ENCODE assay signal across 8 mouse cellular contexts in genomic region chr11:32455507-32456141, GRCm38 (mm10). TPM values are rescaled to one million over a fixed set of nuclear protein-coding genes. Genes with fewer than 3 reads are reported as not detected.
DNase-seq lines count a peak whose midpoint lies in the region; ATAC-seq and TF ChIP-seq lines count a peak whose summit lies in the region.

No protein-coding gene starts in this region.

- ATAC-seq in granulocyte monocyte progenitor cell, adult 5-6 weeks (replicated peaks; ENCODE audit: poor library complexity, severe bottlenecking), result peak; percentile 21
- ATAC-seq in intestine, embryonic 16.5 days, result peak; percentile 32; the same call in 1 of the 2 replicates

- H3K27me3 ChIP-seq in intestine, embryonic 16.5 days (replicated peaks; ENCODE audit: control insufficient read depth, insufficient read depth, low read length), result no peaks in the 10 kb centered on the region

- H3K9me3 ChIP-seq in intestine, embryonic 16.5 days (ENCODE audit: control insufficient read depth, low read length), result no peaks in the 10 kb centered on the region

- no peak for TF ChIP-seq POLR2A in olfactory bulb, adult 2 months (IDR thresholded peaks at IDR 0.05; ENCODE audit: insufficient read depth, low read depth, low read length)

- H3K4me3 ChIP-seq in intestine, embryonic 16.5 days (ENCODE audit: low read length), result peak overlapping the region; percentile 95
- peak overlapping the region; percentile 91 for H3K4me3 ChIP-seq in olfactory bulb, adult 2 months (ENCODE audit: insufficient read depth, low read depth, low read length)

- peak overlapping the region; percentile 95 for H3K9ac ChIP-seq in intestine, embryonic 16.5 days (ENCODE audit: low read depth, low read length)

- H3K4me2 ChIP-seq in intestine, embryonic 16.5 days (ENCODE audit: low read depth, low read length), result peak overlapping the region; percentile 97

- no peak for TF ChIP-seq CTCF in olfactory bulb, adult 2 months (IDR thresholded peaks at IDR 0.05; ENCODE audit: insufficient read depth, low read depth, low read length)

- under 1% methylated on average over 58 of the region's 58 CpGs for WGBS in intestine, embryonic 16.5 days
- under 1% methylated on average over 58 of the region's 58 CpGs for WGBS in olfactory bulb, adult 2 months

- peak overlapping the region; percentile 96 for H3K27ac ChIP-seq in intestine, embryonic 16.5 days (ENCODE audit: low read length)
- no peak overlapping the region for H3K27ac ChIP-seq in olfactory bulb, adult 2 months (ENCODE audit: insufficient read depth, low read depth, low read length)

- peaks cover 3% of the 10 kb centered on the region; the same call in 1 of the 2 replicates for H3K4me1 ChIP-seq in intestine, embryonic 16.5 days (ENCODE audit: control insufficient read depth, insufficient read depth, low read length)
- H3K4me1 ChIP-seq in olfactory bulb, adult 2 months (ENCODE audit: control insufficient read depth, insufficient read depth, low read length), result 0 out of 2 replicates have a peak, but pooled peaks cover 3% of the 10 kb centered on the region

- DNase-seq in 3134 (ENCODE audit: extremely low read depth, insufficient read length, low spot score), result peak; percentile 69
- peak; percentile 34 to 43 for DNase-seq in B cell, adult 2 months
- peak; percentile 14 for DNase-seq in c-Kit-positive CD71-positive TER-119-negative erythroid progenitor cells, embryonic 14.5 days (ENCODE audit: low read depth)
- DNase-seq in lung, adult 18-20 months, result peak; percentile 52 to 53
- DNase-seq in c-Kit-positive CD71-positive TER-119-positive erythroid progenitor cells, embryonic 14.5 days (ENCODE audit: low spot score), result no peak

- no peaks in the 10 kb centered on the region for H3K36me3 ChIP-seq in intestine, embryonic 16.5 days (ENCODE audit: control insufficient read depth, insufficient read depth, low read length)

RNA-seq across cellular contexts. Expression of gene Ubtd2, which starts 0.5 kb away (rescaled TPM):
- total RNA-seq in granulocyte monocyte progenitor cell, adult 5-6 weeks (2014; fragmentation: Nextera tagmentation), result 9.5 and 14.1 TPM in 2 replicates
- 3.6 and 7.3 TPM in 2 replicates for total RNA-seq in granulocyte monocyte progenitor cell, adult 5-6 weeks (2017)
- polyA plus RNA-seq in intestine, embryonic 16.5 days (2015; fragmentation: Nextera tagmentation; extraction: Ambion mirVana), result 21.8 and 22.6 TPM in 2 replicates
- polyA plus RNA-seq in olfactory bulb, adult 2 months (2012; ENCODE audit: insufficient read depth, insufficient read length, low replicate concordance, missing spikeins), result not detected in 2 replicates

Comparison
In these comparisons a context has a peak if more than half of its experiments do, and no peak if none do; other contexts are left out.
1. RNA of gene Ubtd2, which starts 0.5 kb away (polyA plus RNA-seq): 21.8 to 22.6 TPM in intestine, embryonic 16.5 days; not detected in olfactory bulb, adult 2 months; every median in the first group is over 10 times any median in the second.